18 mouse cellular contexts compared by ENCODE assay signal in genomic region chr9:78925977-78926593, GRCm38 (mm10).
"Had no signal": no experiment of that assay in that cellular context is flagged by ENCODE, and none has a peak within 500 bp of the region (broad histone marks: within the 10 kb centered on the region; RNA-seq: fewer than 3 reads in every experiment).

No protein-coding gene starts in this region.

- H3K27me3 ChIP-seq: liver, embryonic 15.5 days; lung, embryonic 15.5 days; megakaryocyte, embryonic 14.5 days; midbrain, embryonic 12.5 days; neural tube, embryonic 12.5 days; stomach, embryonic 15.5 days had no signal

- H3K27ac ChIP-seq: liver, embryonic 15.5 days; lung, embryonic 15.5 days; macrophage; midbrain, embryonic 10.5 days; midbrain, embryonic 12.5 days; neural tube, embryonic 12.5 days; stomach, embryonic 15.5 days; stomach, postnatal 0 days had no signal

- H3K4me1 ChIP-seq: liver, embryonic 15.5 days; lung, embryonic 15.5 days; megakaryocyte, embryonic 14.5 days; neural tube, embryonic 12.5 days; stomach, embryonic 15.5 days had no signal

- H3K4me3 ChIP-seq: liver, embryonic 15.5 days; lung, embryonic 15.5 days; megakaryocyte, embryonic 14.5 days; midbrain, embryonic 10.5 days; midbrain, embryonic 12.5 days; neural tube, embryonic 12.5 days; stomach, embryonic 15.5 days had no signal

- H3K4me2 ChIP-seq: liver, embryonic 15.5 days; lung, embryonic 15.5 days; midbrain, embryonic 12.5 days; neural tube, embryonic 12.5 days; stomach, embryonic 15.5 days had no signal

- ATAC-seq: liver, postnatal 0 days; lung, postnatal 0 days had no signal

- H3K36me3 ChIP-seq: liver, embryonic 15.5 days; lung, embryonic 15.5 days; midbrain, embryonic 10.5 days; midbrain, embryonic 12.5 days; neural tube, embryonic 12.5 days; stomach, embryonic 15.5 days had no signal

- H3K9ac ChIP-seq: liver, embryonic 15.5 days; liver, postnatal 0 days; lung, embryonic 15.5 days; midbrain, embryonic 12.5 days; neural tube, embryonic 12.5 days; stomach, embryonic 15.5 days had no signal

- DNase-seq: liver, postnatal 0 days; lung, adult 2 months; lung, postnatal 14 days; lung, postnatal 36 days; midbrain, embryonic 14.5 days; right cerebral cortex, postnatal 14 days; thymus, adult 2 months; thymus, postnatal 36 days had no signal

- H3K9me3 ChIP-seq: liver, embryonic 15.5 days; lung, embryonic 15.5 days; megakaryocyte, embryonic 14.5 days; midbrain, embryonic 10.5 days; midbrain, embryonic 12.5 days; neural tube, embryonic 12.5 days; stomach, embryonic 15.5 days had no signal
